Mouse (Mus musculus) spleen, adult 18-20 months (tissue): Measurements from ENCODE around the gene Btg1.

Source experiments
- DNase-seq, 2 experiments: peaks; one replicate each; pipeline ENCODE4 v3.0.0; 2022; ENCODE audit warnings: mixed read lengths in 2 of 2

Gene Btg1

DNA sequence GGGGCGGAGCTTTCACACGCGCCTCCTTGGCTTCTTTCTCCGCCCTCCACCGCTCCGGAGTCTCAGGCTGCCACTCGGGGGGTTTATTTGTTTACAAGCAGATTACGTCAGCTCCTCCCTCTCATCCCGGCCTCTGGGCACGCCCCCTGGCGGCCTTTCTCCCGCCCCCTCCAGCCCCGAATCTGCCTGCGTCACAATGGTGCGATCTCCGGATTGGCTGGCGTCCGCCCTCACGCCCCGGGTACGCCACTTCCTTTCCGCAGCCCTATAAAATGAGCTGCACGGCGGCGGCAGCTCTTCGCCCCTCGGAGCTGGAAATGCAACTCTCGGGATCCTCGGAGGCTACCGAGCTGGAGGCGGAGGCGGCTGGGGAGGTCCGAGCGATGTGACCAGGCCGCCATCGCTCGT lies at the start of gene Btg1:
Btg1 (plus strand) TSS at position 298 of the 408 bp plus-strand sequence.
- peak; percentile 98 to 100 for DNase-seq

DNA sequence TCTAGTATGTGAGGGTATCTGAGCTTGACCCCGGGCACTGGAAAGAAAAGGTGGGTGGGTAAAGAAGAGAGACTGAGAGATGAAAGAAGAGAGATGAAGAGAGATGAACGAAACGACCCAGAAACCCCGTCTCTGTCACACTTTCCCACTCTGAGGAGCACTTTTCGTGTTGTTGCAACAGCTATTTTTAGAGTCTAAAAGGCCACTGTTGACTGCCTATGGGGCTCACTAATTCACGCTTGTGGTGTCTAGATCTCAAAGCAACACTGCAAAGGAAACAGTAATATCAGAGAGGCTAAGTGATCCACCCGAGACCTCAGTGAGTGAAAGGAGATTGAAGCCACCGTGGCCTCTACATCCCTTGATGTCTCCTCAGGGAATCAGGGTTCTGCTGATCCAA lies 47.3 kb upstream of the Btg1 start:
- DNase-seq = no peak

DNA sequence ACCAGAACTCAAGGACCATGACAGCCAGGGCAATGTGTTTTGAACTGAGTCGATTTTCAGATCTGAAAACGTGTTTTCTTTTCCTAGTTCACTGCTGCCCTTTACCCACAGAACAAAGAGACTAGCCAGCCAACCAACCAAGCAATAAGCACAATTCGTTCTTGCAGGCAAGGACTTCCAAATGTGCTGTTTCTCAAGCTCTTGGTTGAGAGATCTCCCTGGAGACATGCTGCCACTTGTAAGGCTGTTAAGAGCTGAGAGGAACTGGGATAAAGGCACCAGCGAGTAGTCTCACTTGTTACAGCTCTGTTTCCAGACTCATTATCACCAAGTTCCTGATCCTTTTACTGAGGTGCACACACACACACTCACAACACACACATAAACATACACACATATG lies 45.6 kb upstream of the Btg1 start:
- DNase-seq = no peak

DNA sequence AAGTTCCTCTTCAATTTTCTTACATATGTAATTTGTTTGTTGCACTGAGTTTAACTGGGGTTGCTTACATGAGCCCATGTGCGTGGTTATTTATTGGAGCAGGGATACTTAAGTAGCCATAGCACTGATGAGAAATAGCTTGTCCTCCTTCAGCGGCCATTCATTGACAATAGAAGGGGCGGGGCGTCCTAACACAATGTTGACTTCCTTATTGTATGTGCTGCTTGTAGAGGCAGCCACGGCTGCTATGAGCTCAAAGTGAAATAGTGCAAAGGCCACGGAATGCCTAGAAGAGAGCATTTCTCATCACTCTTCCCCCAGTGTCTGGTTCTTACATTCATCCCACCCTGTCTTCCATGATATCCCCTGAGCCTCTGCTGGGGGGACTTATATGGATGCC lies 42.0 kb upstream of the Btg1 start:
- DNase-seq = no peak

DNA sequence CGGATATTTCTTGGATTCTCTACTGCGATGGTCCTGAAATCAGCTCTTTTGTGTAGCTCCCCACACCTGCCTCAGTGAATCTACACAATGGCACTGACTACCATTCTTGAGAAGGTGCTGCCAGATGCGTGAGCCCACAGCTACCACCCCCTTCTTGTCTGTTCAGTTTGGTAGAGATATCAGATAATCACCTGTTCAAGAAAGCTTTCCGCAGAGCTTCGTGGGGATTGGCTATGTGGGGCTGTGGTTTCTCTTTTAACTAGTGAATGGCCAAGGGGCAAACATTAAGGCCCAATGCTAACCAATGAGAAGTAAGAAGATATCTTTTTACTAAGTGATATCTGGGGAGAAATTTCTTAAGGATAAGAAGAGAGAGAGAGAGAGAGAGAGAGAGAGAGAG lies 41.5 kb upstream of the Btg1 start:
- no peak for DNase-seq

DNA sequence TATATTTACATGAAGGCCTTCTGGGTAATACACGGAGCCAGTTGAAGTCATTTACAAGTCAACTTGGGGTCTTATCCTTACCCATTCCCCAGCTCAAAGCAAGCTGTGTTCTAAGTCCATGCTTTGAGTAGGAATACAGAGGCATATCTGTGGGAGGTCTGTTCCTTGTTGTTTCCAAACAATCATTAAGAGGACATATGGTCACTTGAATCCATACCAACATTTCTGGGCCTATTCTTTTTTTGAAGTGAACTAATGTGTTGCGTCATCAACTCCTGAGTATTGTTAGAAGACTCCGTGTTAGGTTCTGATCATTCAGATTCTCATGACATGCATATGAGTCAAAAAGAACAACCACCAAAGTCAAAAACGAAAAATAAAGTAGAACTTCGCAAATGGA lies 37.9 kb upstream of the Btg1 start:
- DNase-seq = no peak

DNA sequence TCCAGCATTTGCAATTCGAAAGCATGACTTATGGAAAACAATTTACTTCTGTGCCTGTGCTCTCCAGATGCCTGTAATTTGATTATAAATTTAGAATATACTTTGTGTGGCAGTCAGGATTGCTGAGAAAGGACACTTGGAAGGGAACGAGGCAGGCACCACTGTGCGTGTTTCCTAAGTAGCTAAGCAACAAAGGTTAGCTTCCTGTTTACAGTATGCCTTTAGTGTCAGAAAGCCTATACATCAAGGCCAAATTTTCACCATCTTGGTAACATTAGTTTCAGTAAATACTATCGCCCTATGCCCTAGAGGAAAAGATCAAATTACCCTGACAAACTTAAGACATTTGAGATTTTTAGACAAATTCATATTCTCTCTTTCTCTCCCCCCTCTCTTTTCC lies 37.4 kb upstream of the Btg1 start:
- DNase-seq = no peak

DNA sequence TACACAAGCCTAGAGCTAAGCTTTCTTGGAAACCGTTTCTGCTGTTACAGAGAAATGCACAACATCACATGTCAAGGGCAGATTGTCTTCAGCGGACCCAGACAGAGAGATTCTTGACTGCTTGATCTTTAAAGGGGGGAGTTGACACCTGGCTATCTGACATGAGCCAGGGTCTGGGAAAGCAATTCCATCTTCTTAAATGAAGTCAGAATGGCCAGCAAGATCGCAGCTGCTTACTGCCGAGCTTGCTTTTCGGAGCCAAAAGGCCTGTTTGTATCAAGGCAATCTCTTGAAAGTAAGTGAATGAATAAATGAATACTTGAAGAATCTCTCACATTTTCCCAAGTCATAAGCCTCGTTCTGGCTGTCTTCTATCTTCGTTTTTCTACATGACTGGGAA lies 36.6 kb upstream of the Btg1 start:
- DNase-seq = no peak

DNA sequence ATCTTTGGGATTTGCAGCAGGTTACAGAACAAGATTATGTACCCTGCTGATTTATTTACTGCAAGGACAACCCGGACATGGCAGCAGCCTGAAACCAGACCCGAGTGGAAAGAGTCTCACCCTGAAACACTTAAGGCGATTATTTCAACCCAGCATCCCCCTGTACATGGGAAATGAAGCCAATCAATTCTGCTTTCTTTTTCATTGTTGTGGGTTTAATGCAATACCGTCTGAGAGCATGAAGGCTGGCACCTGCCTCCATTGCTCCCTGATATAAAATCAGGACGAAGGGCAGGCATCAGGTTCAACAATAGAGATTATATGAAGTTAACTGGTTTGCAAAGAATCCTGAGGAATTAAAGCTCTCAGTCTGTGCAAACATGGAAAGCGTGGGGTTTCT lies 35.6 kb upstream of the Btg1 start:
- DNase-seq = no peak

DNA sequence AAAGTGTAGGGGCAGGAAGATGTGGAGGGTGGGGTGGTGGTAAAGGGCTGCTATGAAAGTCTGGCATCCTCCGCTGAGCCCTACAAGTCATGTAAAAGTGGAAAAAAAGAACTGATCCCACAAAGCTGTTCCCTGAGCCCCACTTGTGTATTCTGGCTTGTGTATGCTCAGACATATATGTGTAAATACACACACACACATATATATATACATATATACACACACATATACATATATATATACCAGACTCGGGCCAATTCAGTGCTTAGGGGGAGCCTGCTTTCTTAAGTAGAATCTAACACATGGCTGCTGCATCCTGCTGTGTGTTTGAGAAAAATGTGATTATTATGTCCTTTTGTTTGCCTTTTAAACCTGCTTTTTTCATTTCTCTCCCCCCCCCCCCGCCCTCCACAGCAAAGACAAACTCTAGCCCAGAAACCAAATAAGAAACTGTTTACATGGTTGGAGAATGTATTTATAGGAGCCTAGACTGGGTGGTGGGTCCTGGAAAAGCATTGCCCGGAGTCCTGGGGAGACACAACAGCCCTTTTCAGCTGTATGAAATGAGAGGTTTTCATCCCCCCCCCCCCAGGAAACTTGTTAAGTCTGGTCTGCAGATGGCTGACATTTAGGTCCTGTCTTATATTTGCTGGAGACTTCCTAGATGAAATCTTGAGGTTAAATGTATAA lies 30.5 kb upstream of the Btg1 start:
- DNase-seq = no peak

DNA sequence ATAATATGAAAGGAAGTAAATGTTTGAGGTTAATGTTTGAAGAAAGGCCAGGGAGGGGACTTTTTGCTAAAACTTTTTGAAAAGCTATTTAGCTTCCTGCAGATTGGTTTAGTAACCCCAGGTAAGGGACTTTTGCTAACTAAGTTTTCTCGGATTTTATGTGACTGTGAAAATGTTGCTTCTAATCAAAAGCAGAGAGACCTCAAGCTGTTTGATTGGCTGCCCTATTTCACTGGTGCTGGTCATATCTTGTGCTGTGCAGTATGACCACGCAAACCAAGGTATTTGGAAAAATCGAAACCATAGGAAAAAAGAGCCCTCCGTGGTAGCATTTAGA lies 30.0 kb upstream of the Btg1 start:
- DNase-seq = no peak

DNA sequence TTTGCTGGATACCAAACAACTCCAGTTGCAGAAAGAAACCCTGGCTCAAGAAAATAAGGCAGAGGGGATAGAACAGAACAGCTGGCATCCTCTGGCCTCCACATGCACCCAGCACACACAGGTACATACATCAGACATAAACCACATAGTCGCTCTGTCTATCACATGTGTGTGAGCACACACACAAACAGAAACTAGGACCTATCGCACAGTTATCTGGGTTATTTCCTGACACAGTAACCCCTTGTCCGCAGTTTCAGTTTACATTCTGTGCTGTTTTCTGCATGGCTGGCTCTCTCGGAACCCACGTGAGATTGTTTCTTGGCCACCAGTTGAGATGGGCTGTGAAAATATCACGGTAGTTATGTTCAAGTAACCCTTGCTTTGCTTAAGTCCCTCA lies 28.6 kb upstream of the Btg1 start:
- no peak for DNase-seq

DNA sequence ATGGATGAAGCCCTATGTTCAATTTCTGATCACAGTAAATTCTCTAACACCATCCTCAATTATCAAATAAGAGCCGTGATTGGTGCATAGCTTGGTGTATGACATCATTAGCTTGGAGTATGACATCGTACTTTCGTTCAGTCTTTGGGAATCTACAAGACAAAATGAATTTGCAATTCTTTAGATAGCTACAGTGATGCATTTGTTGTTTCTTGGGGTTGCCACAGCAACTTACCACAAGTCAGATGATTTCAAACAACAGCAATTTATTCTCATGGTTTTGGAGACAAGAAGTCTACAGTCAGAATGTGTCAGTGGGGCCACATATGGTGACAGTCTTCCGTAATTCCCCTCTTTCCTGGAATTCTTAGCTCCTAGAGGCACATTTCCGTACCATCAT lies 27.0 kb upstream of the Btg1 start:
- no peak for DNase-seq

DNA sequence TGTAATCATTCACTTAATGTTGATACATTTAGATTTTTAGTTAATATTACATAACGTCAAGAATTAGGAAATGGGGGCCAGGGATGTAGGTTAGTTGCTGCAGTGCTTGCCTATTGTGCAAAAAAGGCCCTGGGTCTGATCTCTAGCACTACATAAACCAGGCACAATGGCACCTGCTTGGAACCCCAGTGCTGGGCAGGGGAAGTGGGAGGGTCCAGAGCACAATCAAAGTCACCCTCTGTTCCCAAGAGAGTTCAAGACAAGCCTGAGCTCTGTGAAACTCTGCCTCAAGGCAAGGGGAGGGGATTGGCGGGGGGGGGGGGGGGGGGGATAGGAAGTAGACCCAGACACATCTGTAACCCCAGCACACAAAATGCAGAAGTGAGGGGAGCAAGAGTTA lies 24.7 kb upstream of the Btg1 start:
- peak in 1 of 2 experiments; percentile 30 for DNase-seq

DNA sequence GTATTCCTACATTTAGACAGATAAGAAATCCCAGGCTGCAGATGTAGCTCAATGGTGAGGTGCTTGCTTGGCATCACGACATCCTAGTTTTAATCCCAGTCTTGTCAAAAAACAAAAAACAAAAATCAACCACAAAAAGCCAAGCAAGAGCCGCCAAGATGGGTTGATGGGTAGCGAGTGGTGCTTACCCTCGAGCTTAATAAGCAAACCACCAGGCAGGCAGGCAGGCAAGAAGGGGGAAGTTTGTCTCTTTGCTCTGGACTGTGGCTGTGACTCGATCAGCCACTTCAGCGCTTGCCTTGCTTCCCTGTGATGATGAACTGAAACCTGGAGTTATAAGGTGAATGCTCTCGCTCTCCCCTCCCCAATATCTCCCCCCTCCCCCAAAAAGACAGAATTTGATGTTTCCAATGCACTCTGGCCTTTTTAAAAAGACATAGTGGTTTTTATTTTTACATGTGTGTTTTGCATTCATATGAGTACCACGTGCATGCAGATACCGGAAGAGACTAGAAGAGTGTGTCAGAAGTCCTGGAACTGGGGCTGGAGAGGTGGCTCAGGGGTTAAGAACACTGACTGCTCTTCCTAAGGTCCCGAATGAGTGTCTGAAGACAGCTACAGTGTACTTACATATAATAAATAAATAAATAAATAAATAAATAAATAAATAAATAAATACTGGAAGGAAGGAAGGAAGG lies 21.2 kb upstream of the Btg1 start:
- DNase-seq = peak; percentile 30 to 41

DNA sequence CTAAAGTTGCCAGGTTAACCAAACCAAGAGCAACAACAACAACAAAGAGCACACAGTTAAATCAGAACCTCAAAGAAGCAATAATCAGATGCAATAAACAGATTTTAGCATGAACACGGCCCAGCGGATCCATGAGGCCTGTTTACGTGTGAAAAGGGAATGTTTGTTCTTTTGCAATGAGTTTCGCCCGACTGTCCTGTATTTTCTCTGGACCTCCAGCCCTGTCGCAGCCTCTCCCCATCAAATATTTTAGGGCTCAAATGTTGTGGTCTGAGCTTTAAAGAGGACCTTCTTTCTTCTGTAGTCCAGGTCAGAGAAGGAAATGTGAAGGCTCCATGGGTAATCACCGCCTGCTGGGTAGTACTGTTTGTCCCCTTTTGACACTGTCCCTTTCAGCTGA lies 20.4 kb upstream of the Btg1 start:
- DNase-seq = no peak

DNA sequence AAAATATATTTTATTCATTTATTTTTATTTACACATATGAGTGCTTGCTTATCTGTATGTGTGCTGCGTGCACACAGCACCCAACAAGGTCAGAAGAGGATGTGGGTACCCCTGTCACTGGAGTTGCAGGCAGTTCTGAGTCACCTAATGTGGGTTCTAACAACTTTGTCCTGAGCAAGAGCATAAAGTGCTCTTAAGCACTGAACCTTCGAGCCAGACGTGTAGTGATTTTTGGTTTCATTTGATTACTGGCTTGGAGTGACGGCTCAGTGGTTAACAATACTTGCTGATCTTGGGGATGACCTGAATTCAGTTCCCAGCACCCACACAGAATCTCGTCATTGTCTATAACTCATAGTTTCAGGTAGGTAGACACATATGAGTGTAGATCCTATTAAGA lies 17.2 kb upstream of the Btg1 start:
- no peak for DNase-seq

DNA sequence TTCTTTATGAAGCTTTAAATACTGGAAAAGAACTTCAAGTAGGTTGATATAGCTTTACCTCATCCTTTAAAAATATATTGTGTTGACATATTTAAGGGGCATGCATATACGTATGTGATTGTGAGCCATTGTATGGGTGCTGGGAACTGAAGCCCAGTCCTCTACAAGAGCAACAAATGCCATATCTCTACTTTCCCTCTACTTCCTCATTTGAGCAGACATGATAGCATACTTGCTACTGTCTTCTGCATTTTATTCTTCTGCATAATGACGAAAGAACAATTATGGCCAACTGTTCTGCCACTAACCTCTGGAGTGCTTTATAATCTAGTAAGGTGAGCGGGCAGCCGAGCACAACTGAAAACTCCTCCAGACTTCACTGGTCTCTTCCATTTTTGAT lies 15.1 kb upstream of the Btg1 start:
- DNase-seq = no peak

DNA sequence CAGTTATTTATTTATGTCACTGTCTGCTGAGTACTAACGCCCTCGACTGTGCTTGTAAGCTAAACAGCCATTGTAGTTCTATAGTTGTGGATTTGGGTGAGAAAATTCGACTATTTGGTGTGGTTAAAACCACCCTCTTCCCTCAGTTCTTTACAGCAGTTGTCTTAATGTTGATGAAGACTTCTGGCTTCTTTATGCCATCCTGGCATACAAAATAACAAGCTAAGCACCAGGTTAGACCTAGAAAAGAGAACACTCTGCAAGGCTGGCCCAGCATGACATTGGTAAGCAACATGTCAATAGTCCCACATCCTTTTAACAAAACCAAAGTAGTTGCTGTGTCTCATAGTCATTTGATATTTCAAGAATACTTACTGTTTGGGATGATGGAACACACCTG lies 14.5 kb upstream of the Btg1 start:
- no peak for DNase-seq

DNA sequence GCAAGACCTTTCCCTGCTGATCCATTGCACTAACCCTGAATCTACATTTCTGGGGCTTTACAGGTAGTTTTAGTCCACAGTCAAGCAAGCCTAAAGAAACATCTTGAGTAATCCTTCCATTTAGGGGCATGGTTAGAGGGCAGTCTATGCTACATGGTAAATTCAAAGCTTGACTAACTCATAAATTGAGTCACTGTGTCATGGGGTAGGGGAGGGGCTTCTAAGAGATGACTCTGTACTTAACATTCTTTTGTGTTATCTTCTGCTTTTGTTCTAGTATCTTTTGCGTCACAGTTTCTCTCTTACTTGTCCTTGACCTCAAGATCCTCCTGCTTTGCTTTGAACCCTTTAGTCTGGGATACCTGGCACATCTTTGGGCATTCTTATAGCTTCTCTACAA lies 11.6 kb upstream of the Btg1 start:
- DNase-seq = no peak

DNA sequence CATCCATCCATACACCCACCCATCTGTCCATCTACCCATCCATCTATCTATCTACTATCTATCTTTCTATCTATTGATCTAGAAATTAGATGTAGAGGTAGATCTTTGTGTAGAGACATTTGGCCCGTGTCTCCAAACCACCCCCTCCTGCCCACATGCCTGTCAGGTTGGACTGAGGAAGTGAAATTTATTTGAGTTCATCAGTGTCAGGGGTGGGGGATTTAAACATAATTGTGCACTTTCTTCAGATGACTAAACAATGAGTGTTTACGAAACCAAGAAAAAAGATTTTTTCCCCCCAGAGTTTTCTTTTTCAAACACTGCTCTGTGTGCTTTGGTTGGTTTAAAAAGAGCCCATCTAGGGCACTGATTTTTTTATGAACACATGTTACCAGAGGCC lies 10.9 kb upstream of the Btg1 start:
- DNase-seq = no peak

DNA sequence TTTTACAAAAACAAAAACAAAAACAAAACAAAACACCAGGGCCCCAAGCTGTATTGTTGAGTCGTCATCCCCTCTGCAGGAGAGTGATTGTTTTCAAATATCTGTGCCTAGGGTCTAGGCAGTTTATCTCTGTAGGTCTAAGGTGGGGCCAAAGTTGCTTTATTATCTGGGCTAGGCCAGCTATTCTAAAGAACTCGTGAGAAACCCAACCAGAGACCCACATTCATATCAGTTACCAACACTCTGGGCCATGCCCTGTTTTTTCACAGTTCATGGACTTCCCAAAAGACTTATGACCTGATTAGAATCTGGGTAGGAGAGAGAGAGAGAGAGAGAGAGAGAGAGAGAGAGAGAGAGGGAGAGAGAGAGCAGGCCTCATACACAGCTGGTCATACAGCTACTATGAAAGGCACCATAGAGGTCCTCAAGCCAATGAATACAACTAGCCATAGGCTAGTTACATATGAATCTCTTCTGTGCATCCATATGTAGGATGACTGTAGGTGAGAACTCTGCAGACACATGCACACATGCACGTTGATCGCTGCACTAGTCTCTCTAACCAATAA lies 9.1 kb upstream of the Btg1 start:
- no peak for DNase-seq

DNA sequence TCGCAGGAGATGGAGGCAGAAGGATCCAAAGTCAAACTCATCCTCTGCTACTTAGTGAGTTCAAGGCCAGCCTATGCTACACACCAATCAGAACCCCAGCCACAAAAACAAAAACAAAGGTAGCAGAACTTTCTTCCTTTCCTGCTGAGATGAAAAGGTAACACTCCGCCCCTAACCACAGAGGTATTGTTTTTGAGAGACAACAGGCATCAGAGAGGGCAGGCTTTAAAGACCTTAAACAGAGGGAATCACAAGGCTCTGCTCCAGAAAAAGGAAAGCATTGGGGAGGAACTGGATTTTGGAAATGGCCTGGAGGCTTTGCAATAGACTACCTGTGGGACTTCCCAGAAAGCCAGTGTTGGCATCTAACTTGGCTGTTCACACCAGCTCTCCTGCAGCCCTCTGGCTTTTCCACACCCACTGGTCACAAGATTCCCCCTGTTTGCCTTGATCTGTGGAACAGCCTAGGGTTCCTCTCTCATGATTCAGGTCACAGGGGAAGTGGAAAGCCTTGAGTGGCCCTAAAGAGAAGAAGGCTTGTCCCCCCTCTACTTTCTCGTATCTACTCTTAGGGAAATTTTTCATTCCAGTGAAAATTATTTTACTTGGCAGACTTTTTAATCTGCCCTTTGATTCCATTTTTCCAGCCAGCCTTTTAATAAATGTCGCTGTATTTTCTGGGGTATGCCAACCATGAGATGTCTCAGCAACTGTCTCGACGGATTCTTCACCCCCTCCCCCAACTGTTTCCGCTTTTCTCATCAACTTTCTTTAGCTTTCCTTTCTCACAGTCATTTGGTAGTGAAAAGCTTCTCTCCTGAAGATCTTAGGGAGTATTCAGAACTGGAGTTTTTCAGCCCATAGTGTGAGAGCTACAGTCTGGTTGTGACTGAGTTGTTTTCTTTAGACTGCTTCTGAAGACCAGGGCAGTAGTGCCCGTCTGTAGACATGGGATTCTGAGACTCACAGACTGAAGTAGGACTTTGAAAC lies 7.2 kb upstream of the Btg1 start:
- no peak for DNase-seq
